Mouse (Mus musculus): ENCODE data around the gene Gas2l3. TPM values are rescaled to one million over a fixed set of nuclear protein-coding genes. Genes with fewer than 3 reads are reported as not detected.

Gas2l3 gene
- total RNA-seq, 2 experiments from 2014 or later = 2.3 to 2.8 TPM

- no peak for DNase-seq
Observed at GRCm38 (mm10) chr10:89395321-89395720, 48.4 kb downstream of the Gas2l3 start.

- DNase-seq = no peak
Observed at GRCm38 (mm10) chr10:89392687-89393086, 51.1 kb downstream of the Gas2l3 start.

DNA sequence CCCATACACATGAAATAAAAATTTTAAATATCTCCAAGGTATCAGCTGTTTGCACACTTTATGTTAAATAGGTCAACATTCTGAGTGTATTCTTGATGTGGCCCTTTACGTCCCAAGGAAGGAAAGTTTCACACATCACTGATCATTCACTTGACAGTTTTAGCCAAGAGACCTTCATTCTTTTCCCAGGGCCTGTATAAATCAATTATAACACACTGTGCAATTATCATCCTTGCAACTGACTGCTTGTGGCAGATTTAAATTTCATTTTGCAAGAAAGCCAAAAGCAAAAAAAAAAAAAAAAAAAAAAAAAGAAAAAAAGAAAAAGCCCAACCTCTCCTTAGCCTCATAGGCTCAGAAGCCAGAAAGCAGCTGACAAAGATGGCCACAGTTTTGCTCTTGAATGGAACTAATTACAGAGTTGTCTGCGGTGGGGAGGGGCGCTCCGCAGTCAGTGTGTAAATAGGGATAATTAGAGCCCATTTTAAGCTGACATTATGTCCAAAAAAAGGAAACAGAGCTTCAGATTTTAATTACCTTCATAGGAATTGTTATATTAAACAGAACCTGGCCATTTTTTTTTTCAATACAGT is 52.1 kb downstream of the Gas2l3 start:
- DNase-seq = no peak

- no peak for DNase-seq
Observed at GRCm38 (mm10) chr10:89386461-89386860, 57.3 kb downstream of the Gas2l3 start.

DNA sequence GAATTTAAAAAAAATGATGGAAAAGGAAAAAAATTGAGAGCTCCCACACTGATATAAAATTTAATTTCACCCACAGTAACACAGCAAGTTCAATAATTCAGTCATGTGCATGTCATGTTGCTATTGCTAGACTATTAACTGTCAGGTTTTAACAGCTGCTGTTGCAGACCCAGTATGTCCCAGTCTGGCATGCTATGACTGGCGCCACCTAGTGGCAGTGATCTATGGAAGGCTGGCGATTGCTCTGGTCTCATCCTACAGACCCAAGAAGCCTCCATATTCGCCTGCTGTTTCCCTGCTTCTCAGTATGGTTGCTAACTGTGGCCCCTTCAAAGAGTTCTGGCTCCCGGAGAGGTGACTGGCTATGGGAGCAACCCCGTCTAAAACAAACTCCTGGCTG is 60.3 kb downstream of the Gas2l3 start:
- DNase-seq = peak; percentile 50 to 71

DNA sequence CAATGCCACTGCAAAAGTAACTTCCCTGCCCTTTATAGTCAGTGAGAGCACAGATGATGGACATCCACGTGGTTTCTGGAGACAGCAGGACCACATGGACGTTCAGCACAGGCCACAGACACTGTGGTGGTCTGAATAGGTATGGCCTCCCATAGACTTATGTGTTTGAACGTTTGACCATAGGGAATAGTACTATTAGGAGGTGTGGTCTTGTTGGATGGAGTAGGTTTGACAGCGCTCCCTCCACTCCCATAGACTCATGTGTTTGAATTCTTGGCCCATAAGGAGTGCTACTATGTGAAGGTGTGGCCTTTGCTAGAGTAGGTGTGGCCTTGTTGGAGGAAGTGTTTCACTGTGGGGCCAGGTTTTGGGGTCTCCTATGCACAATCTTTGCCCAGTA is 66.0 kb downstream of the Gas2l3 start:
- DNase-seq = no peak

DNA sequence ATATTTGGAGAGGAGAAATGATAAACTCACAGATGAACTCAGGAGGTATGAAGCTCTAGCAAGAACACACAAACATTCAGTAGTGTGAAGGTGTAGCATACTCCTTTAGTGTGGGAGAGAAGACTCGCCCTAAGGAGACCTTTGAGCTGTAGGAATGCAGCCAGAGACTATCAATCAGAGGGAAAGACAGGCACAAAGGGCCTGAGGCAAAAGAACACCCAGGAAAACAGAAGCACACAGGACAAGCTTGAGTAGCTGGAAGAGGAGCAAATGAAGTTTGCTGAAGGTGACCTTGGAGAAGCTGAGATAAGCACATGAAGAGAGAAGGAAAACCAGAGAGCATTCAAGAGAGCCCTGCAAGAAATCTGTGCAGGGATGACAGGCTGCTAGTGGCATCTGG is 73.7 kb downstream of the Gas2l3 start:
- no peak for DNase-seq

DNA sequence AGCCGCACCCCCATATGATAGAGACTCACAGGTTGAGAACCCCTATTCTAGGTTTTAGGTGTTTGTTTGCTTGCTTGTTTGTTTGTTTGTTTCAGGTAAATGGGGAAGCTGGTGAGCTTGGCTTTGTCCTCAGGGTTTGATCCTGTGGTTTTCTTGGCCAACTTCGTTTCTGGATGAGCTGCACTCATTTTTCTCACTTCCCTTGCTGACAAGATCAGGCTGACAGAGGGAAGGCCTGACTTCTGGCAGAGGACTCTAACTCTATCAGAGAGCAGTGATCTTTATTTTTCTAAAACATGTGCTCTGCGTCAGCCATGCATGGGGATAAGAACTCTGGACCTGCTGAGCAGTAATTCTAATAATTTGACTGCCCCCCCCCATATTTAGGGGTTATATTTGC is 84.8 kb downstream of the Gas2l3 start:
- no peak for DNase-seq

Other genes starting within 250 kb of the Gas2l3 start
- gene Ano4, start 99.2 kb downstream of the Gas2l3 start, total RNA-seq (2021) = 10 to 100 TPM; 18.6 to 19.4 TPM
- gene Nr1h4, start 89.6 kb upstream of the Gas2l3 start, total RNA-seq (2021) = under 1 TPM in 1 of 2 experiments, not detected in 1; 0.22 TPM
- gene Slc17a8, start 177.3 kb upstream of the Gas2l3 start, total RNA-seq (2021) = 1 to 10 TPM; 3.2 to 3.9 TPM
- gene Scyl2, start 242.3 kb upstream of the Gas2l3 start, total RNA-seq (2021) = 10 to 100 TPM; 27.2 to 28.0 TPM

Measured in layer of hippocampus, postnatal 36 days (tissue).